In the genomic region with DNA sequence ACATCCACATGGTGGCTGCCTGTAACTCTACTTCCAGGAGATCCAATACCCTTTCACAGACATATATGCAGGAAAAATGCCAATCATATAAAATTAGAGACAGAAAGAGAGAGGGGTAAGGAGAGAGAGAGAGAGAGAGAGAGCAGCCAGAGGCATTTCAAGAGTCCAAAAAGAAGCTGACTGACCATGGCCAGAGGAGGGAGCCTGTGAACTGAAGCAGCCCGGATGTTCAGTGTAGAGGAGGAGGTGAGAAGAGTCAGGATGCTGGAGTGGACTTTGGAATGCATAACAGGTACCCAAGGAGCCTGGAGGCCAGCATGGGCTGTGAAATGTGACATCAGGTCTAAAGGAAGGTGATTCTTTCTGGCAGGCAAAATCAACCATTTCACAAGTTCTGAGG, we compare ENCODE assay signal across 20 mouse cellular contexts. TPM values are rescaled to one million over a fixed set of nuclear protein-coding genes. Genes with fewer than 3 reads are reported as not detected.
DNase-seq lines count a peak whose midpoint lies in the region; ATAC-seq and TF ChIP-seq lines count a peak whose summit lies in the region.
"Had no signal": no experiment of that assay in that cellular context is flagged by ENCODE, and none has a peak within 500 bp of the region (broad histone marks: within the 10 kb centered on the region; RNA-seq: fewer than 3 reads in every experiment).

No protein-coding gene starts in this region.

- no peak overlapping the region for H3K4me2 ChIP-seq in liver, embryonic 13.5 days
- no peak overlapping the region for H3K4me2 ChIP-seq in liver, embryonic 16.5 days (ENCODE audit: low read depth, low read length)
- H3K4me2 ChIP-seq: midbrain, embryonic 15.5 days had no signal

- H3K9ac ChIP-seq in liver, embryonic 13.5 days, result no peak overlapping the region
- H3K9ac ChIP-seq in ES-Bruce4 (ENCODE audit: low read depth, poor library complexity, severe bottlenecking), result no peak overlapping the region
- H3K9ac ChIP-seq in liver, embryonic 16.5 days (ENCODE audit: low read depth, low read length), result no peak overlapping the region
- H3K9ac ChIP-seq: midbrain, embryonic 15.5 days had no signal

- TF ChIP-seq EP300 in ES-Bruce4 (IDR thresholded peaks at IDR 0.05; ENCODE audit: insufficient read depth, low read depth, low read length), result no peak

- no peak for TF ChIP-seq POLR2A in ES-Bruce4 (IDR thresholded peaks at IDR 0.05; ENCODE audit: insufficient read depth, low read length)

- H3K36me3 ChIP-seq in liver, embryonic 13.5 days, result no peaks in the 10 kb centered on the region
- no peaks in the 10 kb centered on the region for H3K36me3 ChIP-seq in ES-Bruce4 (ENCODE audit: control insufficient read depth, insufficient read depth, low read length, poor library complexity, severe bottlenecking)
- no peaks in the 10 kb centered on the region for H3K36me3 ChIP-seq in liver, embryonic 16.5 days (ENCODE audit: control insufficient read depth, insufficient read depth)
- H3K36me3 ChIP-seq: forebrain, embryonic 10.5 days; G1E; midbrain, embryonic 15.5 days had no signal

- H3K4me1 ChIP-seq in liver, embryonic 13.5 days (replicated peaks), result peaks cover 13% of the 10 kb centered on the region; the same call in 1 of the 2 replicates
- H3K4me1 ChIP-seq in ES-Bruce4 (ENCODE audit: control insufficient read depth, insufficient read depth, low read length), result peaks cover 2% of the 10 kb centered on the region
- no peaks in the 10 kb centered on the region for H3K4me1 ChIP-seq in liver, embryonic 16.5 days (ENCODE audit: control insufficient read depth, low read depth, low read length)
- H3K4me1 ChIP-seq: midbrain, embryonic 15.5 days had no signal

- no peak for ATAC-seq in liver, embryonic 13.5 days (ENCODE audit: low read depth)
- no peak for ATAC-seq in liver, embryonic 16.5 days (ENCODE audit: low read depth)
- ATAC-seq: hindbrain, postnatal 0 days; midbrain, embryonic 15.5 days had no signal

- peak; percentile 17 for TF ChIP-seq CTCF in ES-Bruce4 (IDR thresholded peaks at IDR 0.05; ENCODE audit: low read depth, low read length)

- no peaks in the 10 kb centered on the region for H3K9me3 ChIP-seq in liver, embryonic 13.5 days (replicated peaks)
- no peaks in the 10 kb centered on the region for H3K9me3 ChIP-seq in ES-Bruce4 (replicated peaks; ENCODE audit: control insufficient read depth, insufficient read depth, low read length, poor library complexity, severe bottlenecking)
- no peaks in the 10 kb centered on the region for H3K9me3 ChIP-seq in liver, embryonic 16.5 days (replicated peaks; ENCODE audit: control insufficient read depth, low read length)
- H3K9me3 ChIP-seq: forebrain, embryonic 10.5 days; G1E; midbrain, embryonic 15.5 days had no signal

- DNase-seq in liver, embryonic 13.5 days, result no peak
- no peak for DNase-seq in liver
- DNase-seq in 3T3-L1 (ENCODE audit: low read depth, low spot score), result peak; percentile 53
- no peak for DNase-seq in gastrocnemius, postnatal 10 days
- no peak for DNase-seq in layer of hippocampus, adult 11-12 months (ENCODE audit: low spot score)
- DNase-seq: cerebellum, adult 2 months; cerebellum, postnatal 36 days; gastrocnemius, adult 2 months; heart, adult 18-20 months; kidney, adult 8-10 months; kidney, postnatal 25 days; layer of hippocampus, adult 9-11 months; retina, postnatal 1 day; thymus, postnatal 25 days had no signal

- peak overlapping the region; percentile 43; the same call in 1 of the 2 replicates for H3K27ac ChIP-seq in liver, embryonic 13.5 days
- no peak overlapping the region for H3K27ac ChIP-seq in ES-Bruce4 (ENCODE audit: insufficient read depth, low read length)
- peak overlapping the region; percentile 47; the same call in 1 of the 2 replicates for H3K27ac ChIP-seq in liver, embryonic 16.5 days (ENCODE audit: low read length)
- H3K27ac ChIP-seq: forebrain, embryonic 10.5 days; gastrocnemius, adult 2 months; hindbrain, postnatal 0 days; midbrain, embryonic 15.5 days had no signal

- no peak overlapping the region for H3K4me3 ChIP-seq in liver, embryonic 13.5 days (replicated peaks)
- no peak overlapping the region for H3K4me3 ChIP-seq in ES-Bruce4 (ENCODE audit: low read depth, low read length)
- no peak overlapping the region for H3K4me3 ChIP-seq in liver, embryonic 16.5 days (ENCODE audit: low read depth, low read length)
- H3K4me3 ChIP-seq: forebrain, embryonic 10.5 days; gastrocnemius, adult 2 months; midbrain, embryonic 15.5 days had no signal

- WGBS in liver, embryonic 13.5 days (ENCODE audit: insufficient replicate concordance), result 43% methylated on average over 1 of the region's 1 CpGs
- 55% methylated on average over 1 of the region's 1 CpGs for WGBS in liver, embryonic 16.5 days (ENCODE audit: insufficient replicate concordance)

- peaks cover 14% of the 10 kb centered on the region; the same call in 1 of the 2 replicates for H3K27me3 ChIP-seq in liver, embryonic 13.5 days
- H3K27me3 ChIP-seq in ES-Bruce4 (ENCODE audit: control insufficient read depth, insufficient read depth, low read length, poor library complexity, severe bottlenecking), result no peaks in the 10 kb centered on the region
- H3K27me3 ChIP-seq in liver, embryonic 16.5 days (ENCODE audit: control insufficient read depth, insufficient read depth, low read depth, low read length), result no peaks in the 10 kb centered on the region
- H3K27me3 ChIP-seq: midbrain, embryonic 15.5 days had no signal

RNA-seq across cellular contexts. Expression of a gene that starts 2.7 kb away (rescaled TPM):
- polyA plus RNA-seq in liver, embryonic 13.5 days (2015; fragmentation: Nextera tagmentation; extraction: Ambion mirVana), result 56.3 and 58.7 TPM in 2 replicates
- polyA plus RNA-seq in ES-Bruce4 (2011; ENCODE audit: insufficient read depth, insufficient read length, low read depth, missing spikeins), result 19.6 and 22.1 TPM in 2 replicates
- 58.2 and 65.3 TPM in 2 replicates for polyA plus RNA-seq in liver, embryonic 16.5 days (2015; fragmentation: Nextera tagmentation; extraction: Ambion mirVana)
- 1 to 10 TPM; 1.8 to 4.4 TPM for total RNA-seq in gastrocnemius, postnatal 10 days (2021)
- total RNA-seq: gastrocnemius, adult 2 months had no signal

RNA-seq across cellular contexts. Expression of a gene that starts 56.7 kb away (rescaled TPM):
- polyA plus RNA-seq in liver, embryonic 13.5 days (2015; fragmentation: Nextera tagmentation; extraction: Ambion mirVana), result 96.0 and 110 TPM in 2 replicates
- 104 and 118 TPM in 2 replicates for polyA plus RNA-seq in ES-Bruce4 (2011; ENCODE audit: insufficient read depth, insufficient read length, low read depth, missing spikeins)
- 59.1 and 66.6 TPM in 2 replicates for polyA plus RNA-seq in liver, embryonic 16.5 days (2015; fragmentation: Nextera tagmentation; extraction: Ambion mirVana)
- 100 to 1,000 TPM; 102 to 107 TPM for total RNA-seq in gastrocnemius, postnatal 10 days (2021)
